7 mouse cellular contexts compared by ENCODE assay signal in the genomic region with DNA sequence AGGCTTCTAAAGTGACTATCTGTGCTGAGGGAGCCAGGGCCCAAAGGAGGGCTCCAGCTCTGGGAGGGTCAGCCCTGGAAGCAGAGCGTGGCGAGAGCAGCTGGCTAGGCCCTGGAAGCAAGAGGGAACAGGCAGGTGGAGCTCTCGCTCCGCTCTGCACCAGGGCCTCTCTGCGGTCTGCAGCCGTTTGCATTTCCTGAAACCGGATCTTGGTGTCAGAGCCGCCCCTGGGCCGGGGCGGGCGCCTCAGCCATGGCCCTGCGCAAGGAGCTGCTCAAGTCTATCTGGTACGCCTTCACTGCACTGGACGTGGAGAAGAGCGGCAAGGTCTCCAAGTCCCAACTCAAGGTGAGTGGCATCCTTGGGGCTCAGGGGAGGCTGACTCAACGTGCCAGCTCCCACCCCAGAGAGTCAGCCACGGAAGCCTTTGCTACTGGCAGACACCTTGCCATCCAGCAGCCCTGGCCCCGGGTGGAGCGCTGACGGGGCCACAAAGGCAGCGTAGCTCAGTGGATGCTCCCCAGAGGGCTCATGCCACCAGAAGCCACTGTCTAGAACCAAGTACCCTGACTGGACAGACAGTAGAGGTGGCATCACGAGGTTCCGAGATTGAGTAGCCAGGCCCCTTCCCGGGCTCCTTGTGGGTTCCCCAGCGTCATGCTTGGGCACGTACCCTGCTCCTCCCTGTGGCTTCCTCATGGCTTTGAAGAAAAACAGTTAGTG. TPM values are rescaled to one million over a fixed set of nuclear protein-coding genes. Genes with fewer than 3 reads are reported as not detected.
DNase-seq lines count a peak whose midpoint lies in the region; ATAC-seq and TF ChIP-seq lines count a peak whose summit lies in the region.

A gene (plus strand): TSS at position 188 of the 723 bp plus-strand sequence.

- H3K4me2 ChIP-seq in hindbrain, embryonic 14.5 days (replicated peaks): peak within 1 kb of the TSS; percentile 34
- peak within 1 kb of the TSS; percentile 79 for H3K4me2 ChIP-seq in limb, embryonic 12.5 days
- peak within 1 kb of the TSS; percentile 21 for H3K4me2 ChIP-seq in midbrain, embryonic 12.5 days (replicated peaks)

- H3K9ac ChIP-seq in hindbrain, embryonic 14.5 days: peak within 1 kb of the TSS; percentile 26
- H3K9ac ChIP-seq in limb, embryonic 12.5 days (replicated peaks): peak within 1 kb of the TSS; percentile 70
- peak within 1 kb of the TSS; percentile 20; the same call in 1 of the 2 replicates for H3K9ac ChIP-seq in midbrain, embryonic 12.5 days (replicated peaks)

- no peaks in the 10 kb centered on the region for H3K27me3 ChIP-seq in hindbrain, embryonic 14.5 days (ENCODE audit: control insufficient read depth, insufficient read depth, low read length)
- no peaks in the 10 kb centered on the region for H3K27me3 ChIP-seq in limb, embryonic 12.5 days
- H3K27me3 ChIP-seq in midbrain, embryonic 12.5 days: no peaks in the 10 kb centered on the region

- 24% methylated on average over 26 of the region's 26 CpGs for WGBS in hindbrain, embryonic 14.5 days
- WGBS in limb, embryonic 12.5 days: 17% methylated on average over 26 of the region's 26 CpGs
- 29% methylated on average over 26 of the region's 26 CpGs for WGBS in midbrain, embryonic 12.5 days

- H3K36me3 ChIP-seq in hindbrain, embryonic 14.5 days (replicated peaks; ENCODE audit: control insufficient read depth, insufficient read depth): peaks cover 11% of the 10 kb centered on the region
- peaks cover 23% of the 10 kb centered on the region for H3K36me3 ChIP-seq in limb, embryonic 12.5 days
- H3K36me3 ChIP-seq in midbrain, embryonic 12.5 days: peaks cover 15% of the 10 kb centered on the region

- intact Hi-C loops in gastrocnemius, adult 2 months (cut with DNase I): loop anchor here (1.0 to 10.0 kb wide), 3 partner anchors 14 to 347 kb away; no protein-coding TSS in a partner anchor

- no peak for TF ChIP-seq POLR2A in brain, embryonic 14.5 days (IDR thresholded peaks at IDR 0.05; ENCODE audit: borderline replicate concordance, extremely low read depth, insufficient read depth, insufficient read length, poor library complexity, severe bottlenecking)

- peak; percentile 36; the same call in 1 of the 2 replicates for TF ChIP-seq CTCF in brain, embryonic 14.5 days (IDR thresholded peaks at IDR 0.05; ENCODE audit: borderline replicate concordance, extremely low read depth, insufficient read depth, insufficient read length)
- TF ChIP-seq CTCF in gastrocnemius, adult 2 months (IDR thresholded peaks at IDR 0.05): peak; percentile 74

- no peaks in the 10 kb centered on the region for H3K9me3 ChIP-seq in hindbrain, embryonic 14.5 days (ENCODE audit: control insufficient read depth, low read length)
- H3K9me3 ChIP-seq in limb, embryonic 12.5 days: no peaks in the 10 kb centered on the region
- no peaks in the 10 kb centered on the region for H3K9me3 ChIP-seq in midbrain, embryonic 12.5 days

- peak within 1 kb of the TSS; percentile 89 for H3K27ac ChIP-seq in gastrocnemius, adult 2 months
- peak within 1 kb of the TSS; percentile 33; the same call in 1 of the 2 replicates for H3K27ac ChIP-seq in hindbrain, embryonic 14.5 days
- H3K27ac ChIP-seq in limb, embryonic 12.5 days: peak within 1 kb of the TSS; percentile 87
- peak within 1 kb of the TSS; percentile 50; the same call in 1 of the 2 replicates for H3K27ac ChIP-seq in midbrain, embryonic 12.5 days (replicated peaks)

- peak; percentile 61; the same call in 1 of the 2 replicates for ATAC-seq in hindbrain, embryonic 14.5 days (ENCODE audit: low FRiP score)
- ATAC-seq in limb, embryonic 12.5 days (ENCODE audit: insufficient number of reproducible peaks, insufficient read depth, low FRiP score, low TSS enrichment, low read depth): peak; percentile 91
- ATAC-seq in midbrain, embryonic 12.5 days (ENCODE audit: low FRiP score, low read depth): no peak

- peaks cover 5% of the 10 kb centered on the region; the same call in 1 of the 2 replicates for H3K4me1 ChIP-seq in hindbrain, embryonic 14.5 days (replicated peaks; ENCODE audit: control insufficient read depth, insufficient read depth, low read length)
- peaks cover 37% of the 10 kb centered on the region for H3K4me1 ChIP-seq in limb, embryonic 12.5 days (replicated peaks)
- H3K4me1 ChIP-seq in midbrain, embryonic 12.5 days: no peaks in the 10 kb centered on the region

- peak within 1 kb of the TSS; percentile 82 for H3K4me3 ChIP-seq in gastrocnemius, adult 2 months
- H3K4me3 ChIP-seq in hindbrain, embryonic 14.5 days (replicated peaks; ENCODE audit: low read length): no peak within 1 kb of the TSS; the same call in 1 of the 2 replicates
- H3K4me3 ChIP-seq in limb, embryonic 12.5 days (replicated peaks): peak within 1 kb of the TSS; percentile 40
- no peak within 1 kb of the TSS for H3K4me3 ChIP-seq in midbrain, embryonic 12.5 days

- DNase-seq in MEL-GATA-1-ER (ENCODE audit: extremely low read depth, low read depth): peak; percentile 77
- peak; percentile 64 for DNase-seq in brain, embryonic 14.5 days (ENCODE audit: low read depth)
- DNase-seq in gastrocnemius, adult 2 months: peak; percentile 90
- peak; percentile 46 for DNase-seq in hindbrain, embryonic 14.5 days (ENCODE audit: low spot score)
- DNase-seq in spleen, adult 18-20 months: peak; percentile 78 to 81

RNA-seq across cellular contexts. Expression of the gene that starts here (rescaled TPM):
- polyA plus RNA-seq in brain, embryonic 14.5 days (2012; rRNA removed): 4.5 and 6.9 TPM in 2 replicates
- 1 to 10 TPM; 1.5 to 1.6 TPM for total RNA-seq in gastrocnemius, adult 2 months (2021)
- polyA plus RNA-seq in hindbrain, embryonic 14.5 days (2014; fragmentation: Nextera tagmentation; extraction: Ambion mirVana): 4.3 and 6.5 TPM in 2 replicates
- polyA plus RNA-seq in limb, embryonic 12.5 days (2016; fragmentation: Nextera tagmentation; extraction: Ambion mirVana): 11.1 and 12.8 TPM in 2 replicates
- 3.1 and 3.7 TPM in 2 replicates for polyA plus RNA-seq in midbrain, embryonic 12.5 days (2016; fragmentation: Nextera tagmentation; extraction: Ambion mirVana)

Comparison
In these comparisons a context has a peak if more than half of its experiments do, and no peak if none do; other contexts are left out.
1. H3K27ac ChIP-seq: peak in every context shown above with its lines; median percentile 89 in gastrocnemius, adult 2 months; 87 in limb, embryonic 12.5 days; 50 in midbrain, embryonic 12.5 days; 33 in hindbrain, embryonic 14.5 days.
2. H3K4me3 ChIP-seq: peak in gastrocnemius, adult 2 months (single experiment) and limb, embryonic 12.5 days (single experiment); none in hindbrain, embryonic 14.5 days (single experiment) and midbrain, embryonic 12.5 days (single experiment).
3. H3K4me2 ChIP-seq: peak in every context shown above with its lines; median percentile 79 in limb, embryonic 12.5 days; 34 in hindbrain, embryonic 14.5 days; 21 in midbrain, embryonic 12.5 days.
4. H3K9ac ChIP-seq: peak in every context shown above with its lines; median percentile 70 in limb, embryonic 12.5 days; 26 in hindbrain, embryonic 14.5 days; 20 in midbrain, embryonic 12.5 days.
5. Peak in every context shown above with its lines, with median percentiles within 50 percentile points of each other: DNase-seq.